Mouse (Mus musculus) small intestine, adult 2 months (tissue): ENCODE measurements around the gene Nr2c2ap.

Experiments used
- CTCF ChIP-seq: fragments of 200-500 bp; IDR thresholded peaks from 2 replicates; pipeline ENCODE4 v1.5.1; 2012; ENCODE audit warnings: low read depth, mild to moderate bottlenecking, control low read depth, inconsistent platforms, low read length, moderate library complexity, mixed read lengths; ENCODE audit not compliant: insufficient replicate concordance, insufficient read length; ENCODE audit errors: extremely low read depth
- POLR2A ChIP-seq: fragments of 200-500 bp; IDR thresholded peaks from 2 replicates; pipeline ENCODE4 v1.6.1; 2012; ENCODE audit warnings: low read depth, mild to moderate bottlenecking, control low read depth, inconsistent platforms, low read length, moderate library complexity

DNA sequence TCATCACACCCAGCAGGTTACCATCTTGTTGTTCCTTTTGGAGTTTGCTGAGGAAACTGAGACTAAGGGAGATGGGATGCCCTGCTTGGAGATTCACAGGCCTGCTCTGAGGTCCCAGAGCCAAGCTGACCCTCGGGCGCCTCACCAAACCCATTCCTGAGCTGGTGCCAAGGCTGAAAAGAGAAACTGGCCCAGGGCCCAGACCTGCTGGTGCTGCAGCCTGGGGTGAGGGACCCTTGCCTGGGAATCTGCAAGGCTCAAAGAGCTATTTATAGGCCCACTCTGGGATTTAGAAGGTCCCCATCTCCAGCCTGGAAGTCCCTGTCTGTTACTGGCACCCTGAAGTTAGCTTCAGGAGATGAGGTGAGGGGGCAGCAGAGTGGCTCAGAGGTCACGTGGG is 2.7 kb upstream of the Nr2c2ap start:
- TF ChIP-seq POLR2A (no peak), CTCF (no peak)
